Mouse (Mus musculus): ENCODE results near the gene Olfr1080.

DNA sequence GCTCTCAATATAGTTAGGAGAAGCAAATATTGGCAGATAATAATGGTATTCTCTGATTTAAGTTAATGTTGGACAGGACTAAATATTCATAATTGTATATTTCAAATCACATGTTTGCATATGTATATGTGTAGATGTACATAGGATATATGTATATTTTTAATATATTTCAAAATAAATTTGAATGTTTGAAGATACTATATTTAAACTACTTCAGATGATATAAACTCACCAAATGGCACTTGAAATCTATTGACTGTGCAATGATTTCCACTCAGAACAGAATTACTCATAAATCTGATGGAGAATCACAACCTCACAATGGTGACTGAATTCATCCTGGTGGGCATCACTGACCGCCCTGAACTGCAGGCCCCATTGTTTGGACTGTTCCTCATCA lies 49.9 kb downstream of the Olfr1080 start, which contains the start of gene Olfr1076:
- TF ChIP-seq POLR2A (IDR thresholded peaks at IDR 0.05; ENCODE audit: low read depth, low read length): no peak
- no peak for TF ChIP-seq CTCF (IDR thresholded peaks at IDR 0.05; ENCODE audit: extremely low read depth, insufficient read depth, insufficient read length, insufficient replicate concordance)
